ENCODE assay signal across 8 mouse cellular contexts in the genomic region with DNA sequence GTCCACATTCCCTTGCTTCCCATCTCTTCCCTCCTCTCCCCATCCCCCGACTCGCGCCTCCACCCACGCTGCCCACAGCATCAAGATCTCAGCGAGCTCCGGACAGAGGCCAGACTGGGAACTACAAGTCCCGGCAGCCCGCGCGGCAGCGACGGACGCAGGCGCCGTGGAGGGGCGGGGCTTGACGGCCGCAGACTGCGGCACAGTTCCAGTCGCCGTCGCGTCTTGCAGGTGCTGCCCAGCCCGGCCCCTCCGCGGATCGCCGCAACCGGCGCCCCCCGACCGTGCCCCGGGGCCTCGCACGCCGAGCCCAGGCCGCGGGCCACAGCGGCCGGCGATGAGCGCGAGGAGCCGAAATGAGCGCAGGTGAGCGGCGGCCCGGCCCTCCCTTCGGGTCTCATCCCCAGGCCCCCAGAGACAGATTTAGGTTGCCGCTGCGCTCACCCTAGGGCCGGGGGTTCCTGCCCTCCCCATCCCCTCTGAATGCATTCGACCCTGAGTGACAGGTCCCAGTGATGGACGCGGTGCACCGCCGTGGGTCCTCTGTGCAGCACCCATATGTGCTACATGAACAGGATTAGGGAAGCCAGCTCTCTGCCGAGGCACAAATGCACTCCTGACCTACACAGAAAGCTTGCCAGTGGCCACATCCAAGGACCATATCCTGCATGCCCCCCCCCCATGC. TPM values are rescaled to one million over a fixed set of nuclear protein-coding genes. Genes with fewer than 3 reads are reported as not detected.
A peak's percentile ranks its signal among the peaks of the same experiment; 100 is the strongest.
DNase-seq lines count a peak whose midpoint lies in the region; ATAC-seq and TF ChIP-seq lines count a peak whose summit lies in the region.

Atp13a2 (plus strand) TSS at position 163 of the 685 bp plus-strand sequence.

- H3K4me3 ChIP-seq in hindbrain, embryonic 14.5 days (replicated peaks; ENCODE audit: low read length) = peak within 1 kb of the TSS; percentile 86

- no peak for DNase-seq in Patski (ENCODE audit: low read depth, low spot score)
- peak; percentile 97 to 99 for DNase-seq in cerebellum, postnatal 14 days
- peak; percentile 85 to 88 for DNase-seq in frontal cortex, postnatal 25 days (ENCODE audit: low spot score in 2 of 2)
- peak; percentile 94 for DNase-seq in hindbrain, embryonic 14.5 days (ENCODE audit: low spot score)
- DNase-seq in layer of hippocampus, postnatal 36 days = peak; percentile 93
- peak; percentile 94 for DNase-seq in lung, postnatal 36 days
- DNase-seq in retina, postnatal 1 day = peak; percentile 92
- DNase-seq in urinary bladder, adult 18-20 months (ENCODE audit: low spot score in 2 of 2) = peak; percentile 87 to 94

- no peak for TF ChIP-seq CTCF in Patski (IDR thresholded peaks at IDR 0.05)

- H3K4me2 ChIP-seq in hindbrain, embryonic 14.5 days (replicated peaks) = peak within 1 kb of the TSS; percentile 75

- H3K27ac ChIP-seq in hindbrain, embryonic 14.5 days = peak within 1 kb of the TSS; percentile 88

- in situ Hi-C loops in Patski (cut with MboI; ENCODE audit: low pct_unique_long_range_greater_than_20kb) = no loop called here

- H3K4me1 ChIP-seq in hindbrain, embryonic 14.5 days (replicated peaks; ENCODE audit: control insufficient read depth, insufficient read depth, low read length) = peaks cover 32% of the 10 kb centered on the region

- under 1% methylated on average over 56 of the region's 58 CpGs for WGBS in hindbrain, embryonic 14.5 days

- H3K9ac ChIP-seq in hindbrain, embryonic 14.5 days = peak within 1 kb of the TSS; percentile 91

- CTCF ChIA-PET in Patski (lab: Charles Lee) = no interaction called here

- ATAC-seq in Patski = peak; percentile 58
- peak; percentile 90 for ATAC-seq in hindbrain, embryonic 14.5 days (ENCODE audit: low FRiP score)

- POLR2A ChIA-PET in Patski (lab: Charles Lee) = no interaction called here

- H3K9me3 ChIP-seq in hindbrain, embryonic 14.5 days (ENCODE audit: control insufficient read depth, low read length) = no peaks in the 10 kb centered on the region

- H3K36me3 ChIP-seq in hindbrain, embryonic 14.5 days (replicated peaks; ENCODE audit: control insufficient read depth, insufficient read depth) = peaks cover 3% of the 10 kb centered on the region; the same call in 1 of the 2 replicates

- no peaks in the 10 kb centered on the region for H3K27me3 ChIP-seq in Patski
- no peaks in the 10 kb centered on the region for H3K27me3 ChIP-seq in hindbrain, embryonic 14.5 days (ENCODE audit: control insufficient read depth, insufficient read depth, low read length)

RNA-seq across cellular contexts. Expression of gene Atp13a2, which starts in this region (rescaled TPM):
- 42.6 TPM for polyA plus RNA-seq in Patski (2021)
- 176 and 178 TPM in 2 replicates for polyA plus RNA-seq in hindbrain, embryonic 14.5 days (2014; fragmentation: Nextera tagmentation; extraction: Ambion mirVana)
- 100 to 1,000 TPM; 150 to 154 TPM for total RNA-seq in layer of hippocampus, postnatal 36 days (2021)
